Mouse (Mus musculus) midbrain, embryonic 14.5 days (tissue): ENCODE data around the gene Zc2hc1b. TPM values are rescaled to one million over a fixed set of nuclear protein-coding genes. Genes with fewer than 3 reads are reported as not detected.

Source experiments
- ATAC-seq: fragments of 200-750 bp; cut with Nextera tagmentation; 2 replicates; pipeline ENCODE4 v1.8.0; 2017; ENCODE audit warnings: moderate number of reproducible peaks, moderate library complexity; ENCODE audit not compliant: low FRiP score, low TSS enrichment
- DNase-seq: peaks from one replicate; pipeline ENCODE4 v3.0.0-alpha.2; 2015
- H3K27ac ChIP-seq: fragments of 300-500 bp; sonication (generic); replicated peaks from 2 replicates; pipeline ENCODE4 v1.5.1; 2014; ENCODE audit warnings: mild to moderate bottlenecking, low read depth, low read length, moderate library complexity
- H3K27me3 ChIP-seq: fragments of 300-500 bp; sonication (generic); 2 replicates; pipeline ENCODE4 v1.6.1; 2014; ENCODE audit warnings: low read length, control low read depth, mixed read lengths; ENCODE audit not compliant: control insufficient read depth, insufficient read depth
- H3K36me3 ChIP-seq: fragments of 300-500 bp; sonication (generic); 2 replicates; pipeline ENCODE4 v1.6.1; 2014; ENCODE audit warnings: low read length, control low read depth; ENCODE audit not compliant: control insufficient read depth, insufficient read depth
- H3K4me1 ChIP-seq: fragments of 300-500 bp; sonication (generic); 2 replicates; pipeline ENCODE4 v1.6.1; 2014; ENCODE audit warnings: mild to moderate bottlenecking, antibody characterized with exemption, low read length, control low read depth; ENCODE audit not compliant: control insufficient read depth, insufficient read depth
- H3K4me2 ChIP-seq: fragments of 300-500 bp; sonication (generic); 2 replicates; pipeline ENCODE4 v1.6.1; 2014; ENCODE audit warnings: mild to moderate bottlenecking, low read length, moderate library complexity
- H3K4me3 ChIP-seq: fragments of 300-500 bp; sonication (generic); replicated peaks from 2 replicates; pipeline ENCODE4 v1.5.1; 2014; ENCODE audit warnings: low read depth, low read length
- H3K9ac ChIP-seq: fragments of 300-500 bp; sonication (generic); replicated peaks from 2 replicates; pipeline ENCODE4 v1.6.1; 2014; ENCODE audit warnings: mild to moderate bottlenecking, low read length, moderate library complexity
- H3K9me3 ChIP-seq: fragments of 300-500 bp; sonication (generic); 2 replicates; pipeline ENCODE4 v1.6.1; 2016; ENCODE audit warnings: low read length, control low read depth, mixed read lengths; ENCODE audit not compliant: control insufficient read depth
- WGBS: fragments of 180-500 bp; shearing (Covaris S2); extraction: QIAGEN DNeasy Blood & Tissue Kit; methylation state at CpG from one replicate; pipeline ENCODE4 v1.1.7; 2014; 5-methylcytosine and 5-hydroxymethylcytosine counted together
- polyA plus RNA-seq: library from polyadenylated mRNA; unstranded; fragments of >200 nt; fragmentation: Nextera tagmentation; extraction: Ambion mirVana; gene quantifications from 2 replicates; pipeline ENCODE4 v1.2.1, GENCODE M21; 2014

Gene Zc2hc1b
- polyA plus RNA-seq, 1 experiment from 2014 or later: not detected

- DNase-seq (no peak), ATAC-seq (no peak)
- 94% methylated on average over 5 of the region's 5 CpGs for WGBS
- peaks cover 47% of the 10 kb centered on the region for H3K36me3 ChIP-seq
- H3K4me1 ChIP-seq: 0 out of 2 replicates have a peak, but pooled peaks cover 6% of the 10 kb centered on the region
- no peak overlapping the region for H3K9ac ChIP-seq
- no peaks in the 10 kb centered on the region for H3K27me3 ChIP-seq
- no peaks in the 10 kb centered on the region for H3K9me3 ChIP-seq
- no peak overlapping the region for H3K4me3 ChIP-seq
- no peak overlapping the region for H3K4me2 ChIP-seq
- no peak overlapping the region for H3K27ac ChIP-seq
Observed at GRCm38 (mm10) chr10:13189881-13190280, 12.1 kb upstream of the Zc2hc1b start.

GRCm38 (mm10) chr10:13186754-13187153 is 8.9 kb upstream of the Zc2hc1b start:
- Histone ChIP-seq H3K27me3 (no peaks in the 10 kb centered on the region), H3K9ac (no peak overlapping the region), H3K4me3 (no peak overlapping the region), H3K27ac (no peak overlapping the region), H3K36me3 (peaks cover 67% of the 10 kb centered on the region), H3K9me3 (no peaks in the 10 kb centered on the region), H3K4me2 (no peak overlapping the region), H3K4me1 (no peaks in the 10 kb centered on the region)
- no peak for ATAC-seq
- WGBS: 95% methylated on average over 3 of the region's 3 CpGs
- DNase-seq: no peak

DNA sequence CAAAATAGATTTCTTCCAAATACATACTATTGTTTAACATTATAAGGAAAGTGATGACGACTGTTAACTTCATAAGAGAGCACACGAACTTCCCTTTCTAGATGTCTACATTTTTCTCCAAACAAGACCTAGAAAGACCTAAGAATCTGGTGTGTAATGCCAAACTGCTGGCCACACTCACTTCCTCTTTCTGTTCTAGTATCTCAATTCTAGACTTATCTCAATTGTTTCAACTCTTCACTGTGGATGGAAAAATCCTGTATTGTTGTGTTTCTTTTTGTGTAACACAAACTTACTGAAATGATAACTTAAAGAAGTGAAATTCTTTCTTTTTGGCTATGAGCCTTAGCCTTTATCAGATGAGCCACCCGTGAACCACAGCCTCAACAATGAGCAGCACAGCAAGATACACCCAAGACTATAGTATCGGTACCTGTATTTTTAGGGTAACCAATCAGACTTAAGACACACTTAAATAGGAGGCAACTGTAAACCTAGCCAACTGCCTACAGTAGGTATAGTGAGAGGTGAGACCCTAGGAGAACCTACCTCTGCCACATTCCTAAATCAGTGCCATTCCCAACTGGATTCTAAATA is 6.4 kb upstream of the Zc2hc1b start:
- Histone ChIP-seq H3K4me3 (no peak overlapping the region), H3K9ac (no peak overlapping the region), H3K4me1 (no peaks in the 10 kb centered on the region), H3K4me2 (no peak overlapping the region), H3K9me3 (no peaks in the 10 kb centered on the region), H3K36me3 (peaks cover 77% of the 10 kb centered on the region), H3K27me3 (no peaks in the 10 kb centered on the region), H3K27ac (no peak overlapping the region)
- ATAC-seq (no peak), DNase-seq (no peak)
- 97% methylated on average over 4 of the region's 4 CpGs for WGBS

DNA sequence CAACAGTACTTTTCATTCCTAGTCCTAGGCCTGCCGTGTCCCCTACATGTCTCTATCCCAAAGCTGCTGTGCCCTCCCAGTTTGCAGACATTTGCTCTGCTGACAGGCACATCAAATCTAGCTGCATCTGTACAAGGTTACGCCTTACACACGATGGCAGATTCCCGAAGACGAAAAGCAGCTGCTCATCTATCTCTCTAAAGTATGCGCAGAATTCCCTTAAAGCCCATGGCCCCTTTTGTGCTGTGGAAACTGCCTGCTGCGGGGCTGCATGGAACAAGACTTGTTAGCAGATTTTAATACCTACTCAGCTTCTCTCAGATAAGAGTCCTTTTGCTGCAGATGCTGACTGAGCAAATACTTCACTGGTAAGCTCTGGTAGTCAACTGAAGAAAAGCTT is 2.4 kb upstream of the Zc2hc1b start:
- H3K36me3 ChIP-seq: peaks cover 79% of the 10 kb centered on the region

DNA sequence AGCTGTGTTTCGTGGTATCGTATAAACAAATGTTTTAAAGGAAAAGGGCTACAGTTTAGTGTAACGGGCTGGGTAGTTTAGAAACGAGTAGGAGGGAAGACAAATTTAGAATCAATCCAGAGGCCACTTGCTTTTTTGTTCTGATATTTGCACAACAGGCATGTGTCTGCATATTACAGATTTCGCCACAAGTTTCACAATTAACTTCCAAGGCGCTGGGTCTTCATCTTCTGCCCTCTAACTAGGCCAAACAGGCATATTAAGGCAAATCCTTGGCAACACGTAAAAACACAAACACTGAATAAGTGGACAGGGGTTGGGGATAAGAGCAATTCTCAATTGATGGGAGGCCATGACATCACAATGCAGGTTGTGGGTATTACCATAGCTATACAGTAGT is 2.0 kb downstream of the Zc2hc1b start:
- ATAC-seq: no peak
- DNase-seq: no peak
- WGBS: 92% methylated on average over 7 of the region's 7 CpGs
- Histone ChIP-seq H3K4me1 (no peaks in the 10 kb centered on the region), H3K9ac (no peak overlapping the region), H3K27me3 (no peaks in the 10 kb centered on the region), H3K9me3 (no peaks in the 10 kb centered on the region), H3K27ac (no peak overlapping the region), H3K36me3 (peaks cover 47% of the 10 kb centered on the region), H3K4me2 (no peak overlapping the region), H3K4me3 (no peak overlapping the region)

More for the DNA sequence above, 2.4 kb upstream of the Zc2hc1b start:
- Histone ChIP-seq H3K9me3 (no peaks in the 10 kb centered on the region), H3K27me3 (no peaks in the 10 kb centered on the region), H3K9ac (no peak overlapping the region), H3K4me1 (no peaks in the 10 kb centered on the region), H3K4me2 (no peak overlapping the region), H3K4me3 (no peak overlapping the region), H3K27ac (no peak overlapping the region)
- WGBS: 82% methylated on average over 7 of the region's 7 CpGs
- no peak for DNase-seq
- ATAC-seq: no peak

DNA sequence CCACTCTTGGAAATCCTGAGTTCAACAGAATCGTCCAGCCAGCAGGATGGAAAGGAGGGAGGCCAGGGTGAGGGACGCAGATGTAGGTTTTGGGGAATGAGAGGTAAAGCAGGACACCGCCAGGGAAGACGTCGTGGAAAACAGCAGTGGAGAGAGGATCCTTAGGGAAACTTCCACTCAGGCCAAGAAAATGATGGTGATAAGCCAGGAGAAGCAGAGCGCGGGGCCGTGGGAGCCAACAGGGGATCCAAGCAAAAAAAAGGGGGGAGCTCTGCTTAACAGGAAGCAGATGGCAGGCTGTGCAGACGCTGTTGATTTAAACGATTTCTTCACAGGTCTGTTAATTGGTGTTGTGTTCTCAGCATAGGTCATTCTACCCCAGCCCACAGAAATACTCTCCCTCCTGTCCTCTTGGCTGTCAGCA is 5.0 kb downstream of the Zc2hc1b start:
- H3K9me3 ChIP-seq: no peaks in the 10 kb centered on the region
- no peak overlapping the region for H3K4me2 ChIP-seq
- ATAC-seq (no peak), DNase-seq (peak; percentile 11)
- no peak overlapping the region for H3K27ac ChIP-seq
- H3K4me1 ChIP-seq: no peaks in the 10 kb centered on the region
- H3K36me3 ChIP-seq: peaks cover 17% of the 10 kb centered on the region
- no peak overlapping the region for H3K9ac ChIP-seq
- 70% methylated on average over 10 of the region's 10 CpGs for WGBS
- H3K4me3 ChIP-seq: no peak overlapping the region
- H3K27me3 ChIP-seq: no peaks in the 10 kb centered on the region

- 67% methylated on average over 2 of the region's 2 CpGs for WGBS
- Histone ChIP-seq H3K27me3 (no peaks in the 10 kb centered on the region), H3K27ac (no peak overlapping the region), H3K4me1 (no peaks in the 10 kb centered on the region), H3K9ac (no peak overlapping the region), H3K4me3 (no peak overlapping the region), H3K36me3 (peaks cover 4% of the 10 kb centered on the region), H3K4me2 (no peak overlapping the region), H3K9me3 (no peaks in the 10 kb centered on the region)
- DNase-seq (no peak), ATAC-seq (0 out of 2 replicates have a peak, but pooled peaks have one; percentile 15)
Observed at GRCm38 (mm10) chr10:13171461-13171860, 6.4 kb downstream of the Zc2hc1b start.

- 43% methylated on average over 12 of the region's 12 CpGs for WGBS
- Histone ChIP-seq H3K27ac (no peak overlapping the region), H3K9ac (no peak overlapping the region), H3K4me2 (no peak overlapping the region), H3K9me3 (no peaks in the 10 kb centered on the region), H3K4me3 (no peak overlapping the region), H3K36me3 (no peaks in the 10 kb centered on the region; the same call in 1 of the 2 replicates), H3K4me1 (no peaks in the 10 kb centered on the region), H3K27me3 (no peaks in the 10 kb centered on the region)
- peak; percentile 68 for ATAC-seq
- peak; percentile 45 for DNase-seq
Observed at GRCm38 (mm10) chr10:13170739-13171448, 6.9 kb downstream of the Zc2hc1b start.

GRCm38 (mm10) chr10:13168461-13168860 is 9.4 kb downstream of the Zc2hc1b start:
- no peak overlapping the region for H3K27ac ChIP-seq
- no peaks in the 10 kb centered on the region for H3K4me1 ChIP-seq
- no peak overlapping the region for H3K4me3 ChIP-seq
- ATAC-seq: no peak
- DNase-seq: no peak
- H3K9me3 ChIP-seq: 0 out of 2 replicates have a peak, but pooled peaks cover 3% of the 10 kb centered on the region
- H3K9ac ChIP-seq: no peak overlapping the region
- no peaks in the 10 kb centered on the region for H3K27me3 ChIP-seq
- H3K36me3 ChIP-seq: no peaks in the 10 kb centered on the region
- no peak overlapping the region for H3K4me2 ChIP-seq
- whole genome bisulfite sequencing: 87% methylated on average over 5 of the region's 5 CpGs
